Mouse (Mus musculus) myocyte (in vitro differentiated cells): ENCODE data around the gene Cntn4.

Experiments used
- E2F4 ChIP-seq: IDR thresholded peaks from one replicate; pipeline ENCODE4 v1.6.1; 2011; ENCODE audit warnings: mild to moderate bottlenecking, control low read depth, moderate library complexity; ENCODE audit not compliant: insufficient read depth
- MYOG ChIP-seq, 3 experiments: IDR thresholded peaks; one replicate each; pipeline ENCODE4 v1.6.1; 2011; ENCODE audit warnings: control low read depth in 2 of 3, low read depth in 2 of 3, mild to moderate bottlenecking in 2 of 3; ENCODE audit not compliant: insufficient read length in 2 of 3, control insufficient read depth in 1 of 3, insufficient read depth in 1 of 3
- POLR2A ChIP-seq: IDR thresholded peaks from one replicate; pipeline ENCODE4 v1.6.1; 2011; ENCODE audit warnings: low read depth, mild to moderate bottlenecking, control low read depth, moderate library complexity; ENCODE audit not compliant: insufficient read length
- USF1 ChIP-seq: IDR thresholded peaks from one replicate; pipeline ENCODE4 v1.6.1; 2011; ENCODE audit warnings: low read depth, mild to moderate bottlenecking, control low read depth, moderate library complexity

GRCm38 (mm10) chr6:105892838-105893237 is 215.4 kb downstream of the Cntn4 start:
- TF ChIP-seq POLR2A (no peak), E2F4 (no peak), USF1 (no peak), MYOG (IDR thresholded peaks at IDR 0.05; ENCODE audit: control insufficient read depth in 1 of 3, insufficient read depth in 1 of 3, insufficient read length in 2 of 3, low read depth in 2 of 3) (no peak)
